21 mouse cellular contexts compared by ENCODE assay signal in genomic region chr14:72113377-72113993, GRCm38 (mm10).
DNase-seq lines count a peak whose midpoint lies in the region; ATAC-seq and TF ChIP-seq lines count a peak whose summit lies in the region.
"Had no signal": no experiment of that assay in that cellular context is flagged by ENCODE, and none has a peak within 500 bp of the region (broad histone marks: within the 10 kb centered on the region; RNA-seq: fewer than 3 reads in every experiment).

No protein-coding gene starts in this region.

- no peak overlapping the region for H3K9ac ChIP-seq in liver, embryonic 11.5 days (ENCODE audit: low read depth, low read length)
- H3K9ac ChIP-seq: embryonic facial prominence, embryonic 12.5 days; forebrain, embryonic 15.5 days; heart, embryonic 15.5 days; hindbrain, embryonic 15.5 days had no signal

- no peak for TF ChIP-seq CTCF in brain, embryonic 14.5 days (IDR thresholded peaks at IDR 0.05; ENCODE audit: borderline replicate concordance, extremely low read depth, insufficient read depth, insufficient read length)

- peak; percentile 81 for ATAC-seq in liver, embryonic 11.5 days (replicated peaks; ENCODE audit: low FRiP score)
- peak; percentile 42 to 69 for ATAC-seq in hematopoietic stem cell, adult 5-6 weeks (replicated peaks in 1 of 2; ENCODE audit: insufficient read depth in 1 of 2, low FRiP score in 2 of 2, low TSS enrichment in 1 of 2, low read depth in 1 of 2, poor library complexity in 2 of 2, severe bottlenecking in 2 of 2)
- ATAC-seq in megakaryocyte-erythroid progenitor cell, adult 5-6 weeks (replicated peaks; ENCODE audit: low FRiP score, low TSS enrichment, poor library complexity, severe bottlenecking) = peak; percentile 87
- ATAC-seq: forebrain, embryonic 15.5 days; Patski had no signal

- 35% methylated on average over 8 of the region's 8 CpGs for WGBS in liver, embryonic 11.5 days

- no peak overlapping the region for H3K27ac ChIP-seq in liver, embryonic 11.5 days (ENCODE audit: low read depth, low read length)
- H3K27ac ChIP-seq: embryonic facial prominence, embryonic 12.5 days; forebrain, embryonic 15.5 days; heart, adult 2 months; heart, embryonic 15.5 days; hindbrain, embryonic 10.5 days; hindbrain, embryonic 15.5 days had no signal

- H3K4me2 ChIP-seq in liver, embryonic 11.5 days = peak overlapping the region; percentile 14; the same call in 1 of the 2 replicates
- H3K4me2 ChIP-seq: embryonic facial prominence, embryonic 12.5 days; forebrain, embryonic 15.5 days; heart, embryonic 11.5 days; heart, embryonic 15.5 days; hindbrain, embryonic 15.5 days had no signal

- H3K27me3 ChIP-seq in liver, embryonic 11.5 days (replicated peaks; ENCODE audit: control insufficient read depth, insufficient read depth, low read length) = no peaks in the 10 kb centered on the region
- H3K27me3 ChIP-seq: embryonic facial prominence, embryonic 12.5 days; forebrain, embryonic 15.5 days; heart, embryonic 15.5 days; hindbrain, embryonic 15.5 days had no signal

- H3K4me3 ChIP-seq in liver, embryonic 11.5 days (ENCODE audit: low read depth, low read length) = no peak overlapping the region
- H3K4me3 ChIP-seq: embryonic facial prominence, embryonic 12.5 days; forebrain, embryonic 15.5 days; heart, adult 2 months; heart, embryonic 15.5 days; hindbrain, embryonic 10.5 days; hindbrain, embryonic 15.5 days had no signal

- TF ChIP-seq POLR2A in brain, embryonic 14.5 days (IDR thresholded peaks at IDR 0.05; ENCODE audit: borderline replicate concordance, extremely low read depth, insufficient read depth, insufficient read length, poor library complexity, severe bottlenecking) = no peak

- peaks cover 4% of the 10 kb centered on the region; the same call in 1 of the 2 replicates for H3K4me1 ChIP-seq in liver, embryonic 11.5 days (replicated peaks; ENCODE audit: control insufficient read depth, insufficient read depth, low read length)
- H3K4me1 ChIP-seq: embryonic facial prominence, embryonic 12.5 days; hindbrain, embryonic 10.5 days; hindbrain, embryonic 15.5 days had no signal

- H3K9me3 ChIP-seq in liver, embryonic 11.5 days (ENCODE audit: control insufficient read depth, low read length) = no peaks in the 10 kb centered on the region
- H3K9me3 ChIP-seq: embryonic facial prominence, embryonic 12.5 days; forebrain, embryonic 15.5 days; heart, embryonic 15.5 days; hindbrain, embryonic 10.5 days; hindbrain, embryonic 15.5 days had no signal

- H3K36me3 ChIP-seq in liver, embryonic 11.5 days (ENCODE audit: control insufficient read depth, insufficient read depth, low read length) = no peaks in the 10 kb centered on the region
- H3K36me3 ChIP-seq: embryonic facial prominence, embryonic 12.5 days; forebrain, embryonic 15.5 days; heart, embryonic 15.5 days; hindbrain, embryonic 10.5 days; hindbrain, embryonic 15.5 days had no signal

- no peak for DNase-seq in liver, embryonic 11.5 days (ENCODE audit: low spot score)
- DNase-seq in liver = no peak
- DNase-seq in brain, embryonic 14.5 days (ENCODE audit: low read depth) = peak; percentile 13
- no peak for DNase-seq in T-cell, adult 2 months (ENCODE audit: low spot score)
- DNase-seq in kidney, postnatal 14 days = no peak
- DNase-seq: adrenal gland, adult 2 months; adrenal gland, postnatal 25 days; cerebellum, adult 11 months; cerebellum, adult 8-10 months; cerebellum, postnatal 14 days; heart, adult 2 months; heart, postnatal 14 days had no signal
